Mouse (Mus musculus) midbrain, embryonic 10.5 days (tissue): ENCODE data around the gene Pik3c2b. TPM values are rescaled to one million over a fixed set of nuclear protein-coding genes. Genes with fewer than 3 reads are reported as not detected.

Source experiments
- DNase-seq: peaks from one replicate; pipeline ENCODE4 v3.0.0-alpha.2; 2017; ENCODE audit warnings: low spot score
- H3K27ac ChIP-seq: fragments of 300-500 bp; sonication (generic); replicated peaks from 2 replicates; pipeline ENCODE4 v1.5.1; 2016; ENCODE audit warnings: mild to moderate bottlenecking
- H3K27me3 ChIP-seq: fragments of 300-500 bp; sonication (generic); 2 replicates; pipeline ENCODE4 v1.6.1; 2016; ENCODE audit warnings: low read depth, mild to moderate bottlenecking; ENCODE audit not compliant: poor library complexity, severe bottlenecking
- H3K36me3 ChIP-seq: fragments of 300-500 bp; sonication (generic); 2 replicates; pipeline ENCODE4 v1.6.1; 2016; ENCODE audit warnings: mild to moderate bottlenecking, moderate library complexity
- H3K4me1 ChIP-seq: fragments of 300-500 bp; sonication (generic); 2 replicates; pipeline ENCODE4 v1.6.1; 2016
- H3K4me3 ChIP-seq: fragments of 300-500 bp; sonication (generic); 2 replicates; pipeline ENCODE4 v1.5.1; 2016; ENCODE audit warnings: mild to moderate bottlenecking, moderate library complexity
- H3K9me3 ChIP-seq: fragments of 300-500 bp; sonication (generic); replicated peaks from 2 replicates; pipeline ENCODE4 v1.6.1; 2016; ENCODE audit warnings: mild to moderate bottlenecking
- WGBS: fragments of 180-500 bp; shearing (Covaris S2); methylation state at CpG from one replicate; pipeline ENCODE4 v1.1.7; 2016; 5-methylcytosine and 5-hydroxymethylcytosine counted together
- polyA plus RNA-seq: library from polyadenylated mRNA; unstranded; fragments of >200 nt; fragmentation: Nextera tagmentation; extraction: Ambion mirVana; gene quantifications from 2 replicates; pipeline ENCODE4 v1.2.1, GENCODE M21; 2016

Pik3c2b gene
- polyA plus RNA-seq, 1 experiment from 2014 or later: 14.1 TPM

- peak overlapping the region; percentile 99 for H3K27ac ChIP-seq
- H3K9me3 ChIP-seq: no peaks in the 10 kb centered on the region
- H3K4me3 ChIP-seq: peak overlapping the region; percentile 86
- WGBS: under 1% methylated on average over 63 of the region's 71 CpGs
- 0 out of 2 replicates have a peak, but pooled peaks cover 2% of the 10 kb centered on the region for H3K36me3 ChIP-seq
- H3K4me1 ChIP-seq: peaks cover 61% of the 10 kb centered on the region
- peak; percentile 86 for DNase-seq
- peaks cover 4% of the 10 kb centered on the region; the same call in 1 of the 2 replicates for H3K27me3 ChIP-seq
Measured at GRCm38 (mm10) chr1:133045861-133046440, 484 bp downstream of the Pik3c2b start.

- H3K27me3 ChIP-seq: peaks cover 4% of the 10 kb centered on the region; the same call in 1 of the 2 replicates
- peak overlapping the region; percentile 99 for H3K27ac ChIP-seq
- peaks cover 66% of the 10 kb centered on the region for H3K4me1 ChIP-seq
- H3K9me3 ChIP-seq: no peaks in the 10 kb centered on the region
- DNase-seq: peak; percentile 71
- peak overlapping the region; percentile 86 for H3K4me3 ChIP-seq
- H3K36me3 ChIP-seq: 0 out of 2 replicates have a peak, but pooled peaks cover 3% of the 10 kb centered on the region
- 0% methylated on average over 40 of the region's 40 CpGs for WGBS
Measured at GRCm38 (mm10) chr1:133046441-133046931, 1.0 kb downstream of the Pik3c2b start.

GRCm38 (mm10) chr1:133047575-133047974 lies 2.1 kb downstream of the Pik3c2b start:
- 58% methylated on average over 8 of the region's 8 CpGs for WGBS
- Histone ChIP-seq H3K27me3 (peaks cover 4% of the 10 kb centered on the region; the same call in 1 of the 2 replicates), H3K4me3 (peak overlapping the region; percentile 86), H3K9me3 (no peaks in the 10 kb centered on the region), H3K36me3 (0 out of 2 replicates have a peak, but pooled peaks cover 3% of the 10 kb centered on the region), H3K27ac (peak overlapping the region; percentile 99), H3K4me1 (peaks cover 74% of the 10 kb centered on the region)
- no peak for DNase-seq

- H3K36me3 ChIP-seq: 0 out of 2 replicates have a peak, but pooled peaks cover 3% of the 10 kb centered on the region
- DNase-seq: no peak
- H3K9me3 ChIP-seq: no peaks in the 10 kb centered on the region
- peaks cover 4% of the 10 kb centered on the region; the same call in 1 of the 2 replicates for H3K27me3 ChIP-seq
- H3K4me1 ChIP-seq: peaks cover 85% of the 10 kb centered on the region
- WGBS: 46% methylated on average over 2 of the region's 2 CpGs
- H3K27ac ChIP-seq: peak overlapping the region; percentile 99
- peak overlapping the region; percentile 86 for H3K4me3 ChIP-seq
Measured at GRCm38 (mm10) chr1:133048690-133049089, 3.2 kb downstream of the Pik3c2b start.

GRCm38 (mm10) chr1:133050001-133050431 lies 4.5 kb downstream of the Pik3c2b start:
- 0 out of 2 replicates have a peak, but pooled peaks cover 3% of the 10 kb centered on the region for H3K36me3 ChIP-seq
- no peaks in the 10 kb centered on the region for H3K9me3 ChIP-seq
- peak overlapping the region; percentile 55 for H3K27ac ChIP-seq
- 25% methylated on average over 11 of the region's 11 CpGs for WGBS
- H3K4me3 ChIP-seq: peak overlapping the region; percentile 86; the same call in 1 of the 2 replicates
- no peak for DNase-seq
- no peaks in the 10 kb centered on the region for H3K27me3 ChIP-seq
- peaks cover 91% of the 10 kb centered on the region for H3K4me1 ChIP-seq

GRCm38 (mm10) chr1:133051829-133052228 lies 6.4 kb downstream of the Pik3c2b start:
- Histone ChIP-seq H3K27me3 (no peaks in the 10 kb centered on the region), H3K4me3 (no peak overlapping the region), H3K9me3 (no peaks in the 10 kb centered on the region), H3K27ac (peak overlapping the region; percentile 33; the same call in 1 of the 2 replicates), H3K36me3 (0 out of 2 replicates have a peak, but pooled peaks cover 3% of the 10 kb centered on the region), H3K4me1 (peaks cover 83% of the 10 kb centered on the region)
- WGBS: 91% methylated on average over 2 of the region's 2 CpGs
- DNase-seq: no peak

GRCm38 (mm10) chr1:133053034-133053433 lies 7.6 kb downstream of the Pik3c2b start:
- Histone ChIP-seq H3K36me3 (0 out of 2 replicates have a peak, but pooled peaks cover 3% of the 10 kb centered on the region), H3K27ac (0 out of 2 replicates have a peak overlapping the region, but pooled peaks have one; percentile 10), H3K4me1 (peaks cover 83% of the 10 kb centered on the region), H3K9me3 (no peaks in the 10 kb centered on the region), H3K4me3 (no peak overlapping the region), H3K27me3 (no peaks in the 10 kb centered on the region)
- DNase-seq: no peak
- 66% methylated on average over 5 of the region's 5 CpGs for WGBS

GRCm38 (mm10) chr1:133054326-133054725 lies 8.9 kb downstream of the Pik3c2b start:
- Histone ChIP-seq H3K4me3 (no peak overlapping the region), H3K27me3 (no peaks in the 10 kb centered on the region), H3K27ac (0 out of 2 replicates have a peak overlapping the region, but pooled peaks have one; percentile 25), H3K9me3 (no peaks in the 10 kb centered on the region), H3K36me3 (0 out of 2 replicates have a peak, but pooled peaks cover 3% of the 10 kb centered on the region), H3K4me1 (peaks cover 75% of the 10 kb centered on the region)
- WGBS: 79% methylated on average over 8 of the region's 8 CpGs
- DNase-seq: no peak

- no peaks in the 10 kb centered on the region for H3K9me3 ChIP-seq
- H3K36me3 ChIP-seq: peaks cover 13% of the 10 kb centered on the region
- H3K27ac ChIP-seq: peak overlapping the region; percentile 10; the same call in 1 of the 2 replicates
- no peak overlapping the region for H3K4me3 ChIP-seq
- H3K27me3 ChIP-seq: no peaks in the 10 kb centered on the region
- 86% methylated on average over 7 of the region's 7 CpGs for WGBS
- DNase-seq: no peak
- H3K4me1 ChIP-seq: peaks cover 58% of the 10 kb centered on the region
Measured at GRCm38 (mm10) chr1:133057345-133058034, 12.0 kb downstream of the Pik3c2b start.

GRCm38 (mm10) chr1:133059592-133059991 lies 14.1 kb downstream of the Pik3c2b start:
- H3K36me3 ChIP-seq: peaks cover 34% of the 10 kb centered on the region
- WGBS: 49% methylated on average over 2 of the region's 2 CpGs

GRCm38 (mm10) chr1:133060681-133061080 lies 15.2 kb downstream of the Pik3c2b start:
- no peak for DNase-seq
- peaks cover 32% of the 10 kb centered on the region for H3K4me1 ChIP-seq
- no peaks in the 10 kb centered on the region for H3K27me3 ChIP-seq
- H3K9me3 ChIP-seq: 0 out of 2 replicates have a peak, but pooled peaks cover 6% of the 10 kb centered on the region
- 0 out of 2 replicates have a peak overlapping the region, but pooled peaks have one; percentile 13 for H3K27ac ChIP-seq
- no peak overlapping the region for H3K4me3 ChIP-seq
- WGBS: 53% methylated on average over 4 of the region's 4 CpGs
- peaks cover 40% of the 10 kb centered on the region for H3K36me3 ChIP-seq

More at GRCm38 (mm10) chr1:133059592-133059991, 14.1 kb downstream of the Pik3c2b start:
- Histone ChIP-seq H3K27ac (no peak overlapping the region), H3K4me3 (no peak overlapping the region), H3K4me1 (peaks cover 39% of the 10 kb centered on the region), H3K9me3 (0 out of 2 replicates have a peak, but pooled peaks cover 6% of the 10 kb centered on the region), H3K27me3 (no peaks in the 10 kb centered on the region)
- no peak for DNase-seq

GRCm38 (mm10) chr1:133063164-133063563 lies 17.7 kb downstream of the Pik3c2b start:
- 95% methylated on average over 6 of the region's 6 CpGs for WGBS
- no peak overlapping the region for H3K4me3 ChIP-seq
- peaks cover 14% of the 10 kb centered on the region for H3K4me1 ChIP-seq
- H3K27me3 ChIP-seq: no peaks in the 10 kb centered on the region
- H3K36me3 ChIP-seq: peaks cover 62% of the 10 kb centered on the region
- 0 out of 2 replicates have a peak, but pooled peaks cover 6% of the 10 kb centered on the region for H3K9me3 ChIP-seq
- no peak overlapping the region for H3K27ac ChIP-seq
- DNase-seq: no peak
